Mouse (Mus musculus): ENCODE results near the gene Pfkfb2.

- no peak for TF ChIP-seq EP300 (optimal IDR thresholded peaks at IDR 0.05)
- no peak for TF ChIP-seq CTCF (IDR thresholded peaks at IDR 0.05; ENCODE audit: low read depth)
Measured at GRCm38 (mm10) chr1:130737916-130738315, 8.9 kb upstream of the Pfkfb2 start.

Data from stomach, postnatal 0 days (tissue).